Mouse (Mus musculus) ES-E14 (cell line): Measurements from ENCODE around the gene Sox4. TPM values are rescaled to one million over a fixed set of nuclear protein-coding genes. Genes with fewer than 3 reads are reported as not detected.

Experiments used
- DNase-seq: peaks from one replicate; pipeline ENCODE4 v3.0.0-alpha.2; 2013; ENCODE audit warnings: low read depth, low spot score
- H3K27ac ChIP-seq: 2 replicates; pipeline ENCODE4 v1.5.1; 2012; ENCODE audit warnings: low read depth, mild to moderate bottlenecking, low read length, moderate library complexity, mixed read lengths; ENCODE audit not compliant: poor library complexity, insufficient read depth, severe bottlenecking
- H3K36me3 ChIP-seq: 2 replicates; pipeline ENCODE4 v1.6.1; 2012; ENCODE audit warnings: mild to moderate bottlenecking, low read length, moderate library complexity, mixed read lengths; ENCODE audit not compliant: control insufficient read depth, poor library complexity, insufficient read depth, severe bottlenecking
- H3K4me1 ChIP-seq, 2 experiments: fragments of 150-350 bp in 1 of 2; sonication (generic) in 1 of 2; 2 replicates each; pipeline ENCODE4 v1.6.1; 2012; ENCODE audit warnings: low read length in 2 of 2, mild to moderate bottlenecking in 1 of 2, mixed read lengths in 1 of 2; ENCODE audit not compliant: control insufficient read depth in 2 of 2, insufficient read depth in 2 of 2, poor library complexity in 1 of 2
- H3K4me3 ChIP-seq, 2 experiments: fragments of 150-350 bp in 1 of 2; sonication (generic) in 1 of 2; 2 replicates each; pipeline ENCODE4 v1.5.1; 2012; ENCODE audit warnings: low read length in 2 of 2, low read depth in 1 of 2, mild to moderate bottlenecking in 1 of 2, mixed read lengths in 1 of 2; ENCODE audit not compliant: insufficient read depth in 1 of 2, poor library complexity in 1 of 2, severe bottlenecking in 1 of 2
- H3K9ac ChIP-seq: 2 replicates; pipeline ENCODE4 v1.6.1; 2012; ENCODE audit warnings: low read depth, mild to moderate bottlenecking, low read length, mixed read lengths; ENCODE audit not compliant: poor library complexity, insufficient read depth, severe bottlenecking
- H3K9me3 ChIP-seq: fragments of 150-350 bp; sonication (generic); 2 replicates; pipeline ENCODE4 v1.6.1; 2012; ENCODE audit warnings: low read depth, mild to moderate bottlenecking, low read length; ENCODE audit not compliant: control insufficient read depth, insufficient read depth
- CHD2 ChIP-seq: IDR thresholded peaks from 2 replicates; pipeline ENCODE4 v1.6.1; 2014; ENCODE audit warnings: mild to moderate bottlenecking, low read depth, low read length, inconsistent platforms
- HCFC1 ChIP-seq: IDR thresholded peaks from 2 replicates; pipeline ENCODE4 v1.6.1; 2012; ENCODE audit warnings: low read length, inconsistent platforms, borderline replicate concordance; ENCODE audit not compliant: insufficient read depth
- MAFK ChIP-seq: IDR thresholded peaks from 2 replicates; pipeline ENCODE4 v1.6.1; 2014; ENCODE audit warnings: mild to moderate bottlenecking, low read depth, low read length, inconsistent platforms; ENCODE audit not compliant: insufficient read depth
- ZC3H11A ChIP-seq: IDR thresholded peaks from 2 replicates; pipeline ENCODE4 v1.6.1; 2012; ENCODE audit warnings: low read depth, mild to moderate bottlenecking, inconsistent platforms, low read length, borderline replicate concordance
- ZNF384 ChIP-seq: IDR thresholded peaks from 2 replicates; pipeline ENCODE4 v1.6.1; 2012; ENCODE audit warnings: low read depth, low read length, inconsistent platforms
- in situ Hi-C, 2 experiments: fragments of 600-800 bp; cut with MboI; formaldehyde crosslinking; loops; one replicate each; pipeline ENCODE4 v1.15.1; 2025; ENCODE audit warnings: low sequenced_read_pairs in 2 of 2, inconsistent platforms in 1 of 2; ENCODE audit not compliant: unreplicated experiment in 2 of 2
- total RNA-seq: library from RNA; depleted of rRNA; stranded (reverse); fragments of 300-350 nt; gene quantifications from 2 replicates; pipeline ENCODE4 v1.2.3, GENCODE M21; 2012

The Sox4 gene
- total RNA-seq, 1 experiment: 27.1 TPM

- Histone ChIP-seq H3K36me3 (peaks cover 4% of the 10 kb centered on the region; the same call in 1 of the 2 replicates), H3K27ac (peak overlapping the region; percentile 54; the same call in 1 of the 2 replicates), H3K4me1 (peaks cover 17 to 20% of the 10 kb centered on the region in 2 experiments; a peak in 2 of 4 replicates), H3K4me3 (peak overlapping the region; percentile 12 to 34; a peak in 3 of 4 replicates), H3K9me3 (no peaks in the 10 kb centered on the region), H3K9ac (no peak overlapping the region)
- TF ChIP-seq HCFC1 (no peak), CHD2 (0 out of 2 replicates have a peak, but pooled peaks have one; percentile 40)
- no peak for DNase-seq
- in situ Hi-C loops: no loop called here
These were observed 5.0 kb downstream of the Sox4 start for GRCm38 (mm10) chr13:28948541-28948940.

GRCm38 (mm10) chr13:28947740-28948441 lies 5.6 kb downstream of the Sox4 start:
- Histone ChIP-seq H3K4me1 (peaks cover 17 to 20% of the 10 kb centered on the region in 2 experiments; a peak in 2 of 4 replicates), H3K9ac (no peak overlapping the region), H3K4me3 (peak overlapping the region; percentile 12 to 34; a peak in 2 of 4 replicates), H3K36me3 (peaks cover 4% of the 10 kb centered on the region; the same call in 1 of the 2 replicates), H3K9me3 (no peaks in the 10 kb centered on the region), H3K27ac (peak overlapping the region; percentile 54; the same call in 1 of the 2 replicates)
- TF ChIP-seq ZC3H11A: no peak
- TF ChIP-seq HCFC1: no peak
- no peak for TF ChIP-seq MAFK
- DNase-seq: no peak
- in situ Hi-C loops: no loop called here

- peaks cover 17 to 20% of the 10 kb centered on the region in 2 experiments; a peak in 2 of 4 replicates for H3K4me1 ChIP-seq
- peaks cover 2% of the 10 kb centered on the region; the same call in 1 of the 2 replicates for H3K36me3 ChIP-seq
- in situ Hi-C loops: no loop called here
- H3K27ac ChIP-seq: no peak overlapping the region; the same call in 1 of the 2 replicates
- no peaks in the 10 kb centered on the region for H3K9me3 ChIP-seq
- TF ChIP-seq HCFC1 (no peak), MAFK (no peak), ZC3H11A (no peak), CHD2 (no peak), ZNF384 (no peak)
- no peak overlapping the region for H3K4me3 ChIP-seq
- H3K9ac ChIP-seq: no peak overlapping the region
- no peak for DNase-seq
These were observed 6.9 kb downstream of the Sox4 start for GRCm38 (mm10) chr13:28946565-28947135.

GRCm38 (mm10) chr13:28945681-28946080 lies 7.8 kb downstream of the Sox4 start:
- Histone ChIP-seq H3K9ac (no peak overlapping the region), H3K4me3 (no peak overlapping the region), H3K9me3 (no peaks in the 10 kb centered on the region), H3K27ac (no peak overlapping the region), H3K36me3 (no peaks in the 10 kb centered on the region), H3K4me1 (peaks cover 17 to 18% of the 10 kb centered on the region in 2 experiments; a peak in 2 of 4 replicates)
- in situ Hi-C loops: no loop called here
- TF ChIP-seq HCFC1: no peak
- TF ChIP-seq MAFK: no peak
- TF ChIP-seq ZNF384: no peak
- DNase-seq: no peak
